Mouse (Mus musculus): Measurements from ENCODE around the gene Taok3.

- TF ChIP-seq GATA1 (IDR thresholded peaks at IDR 0.05; ENCODE audit: borderline replicate concordance, low read length): no peak
- TF ChIP-seq CTCF (IDR thresholded peaks at IDR 0.05; ENCODE audit: low read depth, low read length): no peak
- no peak for TF ChIP-seq POLR2AphosphoS5 (IDR thresholded peaks at IDR 0.05; ENCODE audit: insufficient replicate concordance, low read depth, low read length)
- no peak for TF ChIP-seq TAL1 (conservative IDR thresholded peaks at IDR 0.05; ENCODE audit: low read depth, low read length)
- no peak for TF ChIP-seq GATA2 (IDR thresholded peaks at IDR 0.05; ENCODE audit: borderline replicate concordance, low read depth, low read length)
These were observed 17.7 kb downstream of the Taok3 start for GRCm38 (mm10) chr5:117137594-117137993.

Data from G1E (cell line).